Mouse (Mus musculus) lung, postnatal 4 days (tissue): ENCODE results near the gene Gdpd3.
A peak's percentile ranks its signal among the peaks of the same experiment; 100 is the strongest.

Experiments used
- DNase-seq, 2 experiments: peaks; one replicate each; pipeline ENCODE4 v3.0.0; 2021

The Gdpd3 gene

GRCm38 (mm10) chr7:126791851-126792720 is 26.0 kb downstream of the Gdpd3 start, which contains the start of gene Ppp4c:
TSS of gene Ppp4c (minus strand) at chr7:126792496.
- DNase-seq: peak; percentile 98 to 99

GRCm38 (mm10) chr7:126792721-126793443 is 26.7 kb downstream of the Gdpd3 start:
- DNase-seq: no peak

- no peak for DNase-seq
Observed at GRCm38 (mm10) chr7:126793456-126794270, 27.5 kb downstream of the Gdpd3 start.

- DNase-seq: no peak
Observed at GRCm38 (mm10) chr7:126794271-126794605, 28.1 kb downstream of the Gdpd3 start.

GRCm38 (mm10) chr7:126795387-126796317 is 29.5 kb downstream of the Gdpd3 start:
- DNase-seq: no peak

GRCm38 (mm10) chr7:126796350-126796932 is 30.3 kb downstream of the Gdpd3 start:
- no peak for DNase-seq

- peak in 1 of 2 experiments; percentile 37 for DNase-seq
Observed at GRCm38 (mm10) chr7:126797411-126798126, 31.4 kb downstream of the Gdpd3 start, which contains the start of gene Fam57b. TSS of gene Fam57b (plus strand) at chr7:126797668.

GRCm38 (mm10) chr7:126798127-126799049 is 32.3 kb downstream of the Gdpd3 start:
- DNase-seq: no peak

GRCm38 (mm10) chr7:126799050-126799467 is 32.9 kb downstream of the Gdpd3 start:
- peak; percentile 98 to 99 for DNase-seq

- no peak for DNase-seq
Observed at GRCm38 (mm10) chr7:126799468-126800268, 33.5 kb downstream of the Gdpd3 start.

GRCm38 (mm10) chr7:126800269-126801056 is 34.3 kb downstream of the Gdpd3 start:
- no peak for DNase-seq

- DNase-seq: no peak
Observed at GRCm38 (mm10) chr7:126801057-126801422, 34.9 kb downstream of the Gdpd3 start.

- no peak for DNase-seq
Observed at GRCm38 (mm10) chr7:126802134-126802889, 36.2 kb downstream of the Gdpd3 start.

- no peak for DNase-seq
Observed at GRCm38 (mm10) chr7:126803181-126803580, 37.0 kb downstream of the Gdpd3 start.

- no peak for DNase-seq
Observed at GRCm38 (mm10) chr7:126803751-126804150, 37.6 kb downstream of the Gdpd3 start.

GRCm38 (mm10) chr7:126806956-126807355 is 40.8 kb downstream of the Gdpd3 start:
- peak; percentile 53 to 75 for DNase-seq

GRCm38 (mm10) chr7:126807405-126807804 is 41.3 kb downstream of the Gdpd3 start:
- DNase-seq: no peak
